Mouse (Mus musculus) lung, embryonic 16.5 days (tissue): Measurements from ENCODE around the gene Raf1. TPM values are rescaled to one million over a fixed set of nuclear protein-coding genes. Genes with fewer than 3 reads are reported as not detected.

ENCODE experiments used
- ATAC-seq: fragments of 200-750 bp; cut with Nextera tagmentation; 2 replicates; pipeline ENCODE4 v1.8.0; 2017; ENCODE audit warnings: low read depth, mild to moderate bottlenecking, moderate library complexity
- H3K27ac ChIP-seq: fragments of 300-500 bp; sonication (generic); 2 replicates; pipeline ENCODE4 v1.5.1; 2014; ENCODE audit warnings: mild to moderate bottlenecking, control low read depth, low read length
- H3K27me3 ChIP-seq: fragments of 300-500 bp; sonication (generic); 2 replicates; pipeline ENCODE4 v1.6.1; 2014; ENCODE audit warnings: low read depth, low read length, mixed read lengths; ENCODE audit not compliant: control insufficient read depth, insufficient read depth
- H3K36me3 ChIP-seq: fragments of 300-500 bp; sonication (generic); 2 replicates; pipeline ENCODE4 v1.6.1; 2014; ENCODE audit warnings: low read length; ENCODE audit not compliant: control insufficient read depth, insufficient read depth
- H3K4me1 ChIP-seq: fragments of 300-500 bp; sonication (generic); replicated peaks from 2 replicates; pipeline ENCODE4 v1.6.1; 2014; ENCODE audit warnings: low read length, mixed read lengths; ENCODE audit not compliant: control insufficient read depth, insufficient read depth
- H3K4me2 ChIP-seq: fragments of 300-500 bp; sonication (generic); 2 replicates; pipeline ENCODE4 v1.6.1; 2014; ENCODE audit warnings: low read depth, low read length, control low read depth
- H3K4me3 ChIP-seq: fragments of 300-500 bp; sonication (generic); 2 replicates; pipeline ENCODE4 v1.5.1; 2014; ENCODE audit warnings: mild to moderate bottlenecking, low read length, control low read depth
- H3K9ac ChIP-seq: fragments of 300-500 bp; sonication (generic); 2 replicates; pipeline ENCODE4 v1.6.1; 2014; ENCODE audit warnings: low read length, control low read depth
- H3K9me3 ChIP-seq: fragments of 300-500 bp; sonication (generic); 2 replicates; pipeline ENCODE4 v1.6.1; 2016; ENCODE audit warnings: low read length; ENCODE audit not compliant: control insufficient read depth
- WGBS: fragments of 180-500 bp; shearing (Covaris S2); extraction: QIAGEN DNeasy Blood & Tissue Kit; methylation state at CpG from one replicate; pipeline ENCODE4 v1.1.7; 2014; 5-methylcytosine and 5-hydroxymethylcytosine counted together
- polyA plus RNA-seq: library from polyadenylated mRNA; unstranded; fragments of >200 nt; fragmentation: Nextera tagmentation; extraction: Ambion mirVana; gene quantifications from 2 replicates; pipeline ENCODE4 v1.2.1, GENCODE M21; 2015

Gene Raf1
- polyA plus RNA-seq, result 80.8 and 86.3 TPM in 2 replicates

GRCm38 (mm10) chr6:115676452-115677128 lies at the start of gene Raf1:
TSS of gene Raf1 (minus strand) at chr6:115676635.
- Histone ChIP-seq H3K9ac (peak within 1 kb of the TSS; percentile 100), H3K4me1 (peaks cover 9% of the 10 kb centered on the region), H3K27me3 (no peaks in the 10 kb centered on the region), H3K4me3 (peak within 1 kb of the TSS; percentile 94), H3K27ac (peak within 1 kb of the TSS; percentile 99), H3K9me3 (no peaks in the 10 kb centered on the region), H3K36me3 (no peaks in the 10 kb centered on the region), H3K4me2 (peak within 1 kb of the TSS; percentile 91)
- WGBS, result under 1% methylated on average over 51 of the region's 51 CpGs
- ATAC-seq, result peak; percentile 99

- Histone ChIP-seq H3K4me3 (no peak overlapping the region), H3K36me3 (no peaks in the 10 kb centered on the region), H3K9me3 (0 out of 2 replicates have a peak, but pooled peaks cover 2% of the 10 kb centered on the region), H3K9ac (no peak overlapping the region), H3K27ac (no peak overlapping the region), H3K4me1 (peaks cover 4% of the 10 kb centered on the region), H3K27me3 (no peaks in the 10 kb centered on the region), H3K4me2 (no peak overlapping the region)
- 65% methylated on average over 5 of the region's 5 CpGs for WGBS
- no peak for ATAC-seq
Measured at GRCm38 (mm10) chr6:115722246-115722645, 45.8 kb upstream of the Raf1 start.

GRCm38 (mm10) chr6:115717715-115718558 lies 41.5 kb upstream of the Raf1 start:
- Histone ChIP-seq H3K9me3 (no peaks in the 10 kb centered on the region), H3K27ac (peak overlapping the region; percentile 89), H3K4me3 (peak overlapping the region; percentile 35), H3K9ac (peak overlapping the region; percentile 45), H3K27me3 (no peaks in the 10 kb centered on the region), H3K4me1 (peaks cover 8% of the 10 kb centered on the region), H3K4me2 (peak overlapping the region; percentile 57), H3K36me3 (no peaks in the 10 kb centered on the region)
- 3% methylated on average over 15 of the region's 15 CpGs for WGBS
- peak; percentile 95 for ATAC-seq

GRCm38 (mm10) chr6:115717101-115717652 lies 40.7 kb upstream of the Raf1 start:
- Histone ChIP-seq H3K36me3 (no peaks in the 10 kb centered on the region), H3K4me3 (no peak overlapping the region), H3K9ac (0 out of 2 replicates have a peak overlapping the region, but pooled peaks have one; percentile 21), H3K9me3 (no peaks in the 10 kb centered on the region), H3K4me2 (peak overlapping the region; percentile 57; the same call in 1 of the 2 replicates), H3K4me1 (peaks cover 8% of the 10 kb centered on the region), H3K27ac (peak overlapping the region; percentile 38), H3K27me3 (no peaks in the 10 kb centered on the region)
- ATAC-seq, result peak; percentile 53
- 11% methylated on average over 8 of the region's 8 CpGs for WGBS

GRCm38 (mm10) chr6:115711261-115711660 lies 34.8 kb upstream of the Raf1 start:
- H3K4me1 ChIP-seq, result no peaks in the 10 kb centered on the region
- ATAC-seq, result no peak
- no peaks in the 10 kb centered on the region for H3K9me3 ChIP-seq
- no peaks in the 10 kb centered on the region for H3K27me3 ChIP-seq
- H3K27ac ChIP-seq, result no peak overlapping the region
- H3K4me3 ChIP-seq, result no peak overlapping the region
- H3K36me3 ChIP-seq, result no peaks in the 10 kb centered on the region
- H3K4me2 ChIP-seq, result no peak overlapping the region
- WGBS, result 75% methylated on average over 2 of the region's 3 CpGs
- H3K9ac ChIP-seq, result no peak overlapping the region

GRCm38 (mm10) chr6:115702901-115703300 lies 26.5 kb upstream of the Raf1 start:
- Histone ChIP-seq H3K27ac (no peak overlapping the region), H3K4me2 (no peak overlapping the region), H3K36me3 (no peaks in the 10 kb centered on the region), H3K9ac (no peak overlapping the region), H3K4me1 (peaks cover 3% of the 10 kb centered on the region; the same call in 1 of the 2 replicates), H3K9me3 (no peaks in the 10 kb centered on the region), H3K27me3 (no peaks in the 10 kb centered on the region), H3K4me3 (no peak overlapping the region)
- 62% methylated on average over 5 of the region's 5 CpGs for WGBS
- no peak for ATAC-seq

- Histone ChIP-seq H3K36me3 (no peaks in the 10 kb centered on the region), H3K4me3 (no peak overlapping the region), H3K27me3 (no peaks in the 10 kb centered on the region), H3K4me2 (no peak overlapping the region), H3K9me3 (no peaks in the 10 kb centered on the region), H3K9ac (no peak overlapping the region), H3K27ac (no peak overlapping the region), H3K4me1 (peaks cover 5% of the 10 kb centered on the region; the same call in 1 of the 2 replicates)
- WGBS, result 53% methylated on average over 11 of the region's 11 CpGs
- no peak for ATAC-seq
Measured at GRCm38 (mm10) chr6:115701302-115701701, 24.9 kb upstream of the Raf1 start.

- WGBS, result 45% methylated on average over 1 of the region's 1 CpGs
- Histone ChIP-seq H3K36me3 (no peaks in the 10 kb centered on the region), H3K27ac (no peak overlapping the region), H3K9ac (no peak overlapping the region), H3K4me2 (no peak overlapping the region), H3K9me3 (no peaks in the 10 kb centered on the region), H3K4me3 (no peak overlapping the region), H3K4me1 (peaks cover 5% of the 10 kb centered on the region; the same call in 1 of the 2 replicates), H3K27me3 (no peaks in the 10 kb centered on the region)
- ATAC-seq, result no peak
Measured at GRCm38 (mm10) chr6:115700778-115701177, 24.3 kb upstream of the Raf1 start.

- Histone ChIP-seq H3K9me3 (no peaks in the 10 kb centered on the region), H3K4me1 (peaks cover 5% of the 10 kb centered on the region; the same call in 1 of the 2 replicates), H3K27me3 (no peaks in the 10 kb centered on the region), H3K27ac (no peak overlapping the region), H3K4me2 (no peak overlapping the region), H3K36me3 (no peaks in the 10 kb centered on the region), H3K4me3 (no peak overlapping the region), H3K9ac (no peak overlapping the region)
- 76% methylated on average over 4 of the region's 4 CpGs for WGBS
- no peak for ATAC-seq
Measured at GRCm38 (mm10) chr6:115698699-115699098, 22.3 kb upstream of the Raf1 start.
